Mouse (Mus musculus): Measurements from ENCODE around the gene Pde6h. TPM values are rescaled to one million over a fixed set of nuclear protein-coding genes. Genes with fewer than 3 reads are reported as not detected.

Gene Pde6h
- polyA plus RNA-seq, 1 experiment from 2014 or later = not detected

DNA sequence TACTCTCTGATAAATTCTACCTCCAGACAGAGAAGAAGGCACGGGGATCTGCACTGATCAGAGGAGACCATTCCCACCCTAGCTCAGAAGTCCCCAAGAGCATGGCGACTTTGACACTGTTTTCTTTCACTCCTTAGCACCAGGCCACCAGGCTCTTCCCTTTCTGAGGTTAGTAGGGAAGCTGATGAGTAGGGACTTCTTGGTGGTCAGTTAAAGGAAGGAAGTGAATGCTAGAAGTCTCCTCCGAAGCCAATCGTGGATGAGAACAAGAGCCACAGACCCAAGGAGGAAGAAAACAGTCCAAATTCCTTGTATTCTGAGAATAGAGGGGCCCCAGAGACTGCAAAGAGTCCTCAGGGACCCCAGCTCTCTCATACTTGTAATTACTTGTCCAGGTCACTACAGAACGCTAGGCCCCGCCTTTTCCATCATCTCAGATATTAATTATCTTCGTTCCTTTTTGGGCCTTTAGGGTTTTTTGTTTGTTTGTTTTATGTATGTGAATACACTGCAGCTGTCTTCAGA, 65.0 kb downstream of the Pde6h start:
- H3K27ac ChIP-seq (ENCODE audit: low read depth, low read length) = no peak overlapping the region
- no peak overlapping the region for H3K4me3 ChIP-seq (ENCODE audit: low read depth, low read length)
- H3K4me2 ChIP-seq = no peak overlapping the region
- H3K36me3 ChIP-seq (ENCODE audit: control insufficient read depth, insufficient read depth, low read length) = no peaks in the 10 kb centered on the region
- DNase-seq (ENCODE audit: low spot score) (no peak), ATAC-seq (replicated peaks; ENCODE audit: low FRiP score) (no peak)
- H3K4me1 ChIP-seq (replicated peaks; ENCODE audit: control insufficient read depth, insufficient read depth, low read length) = no peaks in the 10 kb centered on the region
- H3K9me3 ChIP-seq (ENCODE audit: control insufficient read depth, low read length) = no peaks in the 10 kb centered on the region
- H3K27me3 ChIP-seq (replicated peaks; ENCODE audit: control insufficient read depth, insufficient read depth, low read length) = no peaks in the 10 kb centered on the region
- no peak overlapping the region for H3K9ac ChIP-seq (ENCODE audit: low read depth, low read length)
- WGBS = 65% methylated on average over 7 of the region's 7 CpGs

DNA sequence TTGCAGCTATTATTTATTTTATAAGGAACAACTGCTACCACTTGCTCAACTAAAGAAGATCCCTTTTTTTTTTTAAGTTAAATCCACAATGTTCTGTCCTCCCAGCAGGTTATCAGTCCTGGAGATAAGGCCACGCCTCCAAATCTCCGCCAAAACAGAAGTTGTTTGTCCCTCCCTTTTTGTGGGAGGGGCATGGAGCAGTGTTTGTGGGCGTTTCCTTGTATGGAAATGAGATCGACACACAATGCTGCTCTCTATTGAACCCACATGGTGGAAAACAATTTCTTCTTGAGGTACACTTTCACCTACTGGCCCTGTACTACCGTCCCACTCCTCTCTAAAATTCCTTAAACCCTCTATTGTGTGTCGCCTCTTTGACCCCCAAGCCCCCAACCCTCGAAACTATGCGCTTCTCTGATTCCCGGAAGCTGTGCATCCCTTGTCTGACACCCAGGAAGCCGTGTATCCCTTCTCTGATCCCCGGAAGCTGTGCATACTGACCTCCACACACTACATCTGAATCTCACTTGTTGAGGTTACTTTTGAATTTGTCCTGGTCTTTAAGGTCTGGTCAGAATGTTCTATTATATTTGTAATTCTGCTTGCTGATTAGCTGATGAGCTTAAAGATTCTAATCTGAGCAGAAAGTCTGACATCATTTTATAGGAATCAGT, 66.3 kb downstream of the Pde6h start:
- ATAC-seq (replicated peaks; ENCODE audit: low FRiP score) (peak; percentile 71; the same call in 1 of the 2 replicates), DNase-seq (ENCODE audit: low spot score) (no peak)
- H3K36me3 ChIP-seq (ENCODE audit: control insufficient read depth, insufficient read depth, low read length) = no peaks in the 10 kb centered on the region
- no peak overlapping the region for H3K9ac ChIP-seq (ENCODE audit: low read depth, low read length)
- H3K4me1 ChIP-seq (replicated peaks; ENCODE audit: control insufficient read depth, insufficient read depth, low read length) = no peaks in the 10 kb centered on the region
- H3K9me3 ChIP-seq (ENCODE audit: control insufficient read depth, low read length) = no peaks in the 10 kb centered on the region
- H3K27ac ChIP-seq (ENCODE audit: low read depth, low read length) = no peak overlapping the region
- peak overlapping the region; percentile 31 for H3K4me2 ChIP-seq
- WGBS = 32% methylated on average over 11 of the region's 11 CpGs
- H3K4me3 ChIP-seq (ENCODE audit: low read depth, low read length) = no peak overlapping the region
- no peaks in the 10 kb centered on the region for H3K27me3 ChIP-seq (replicated peaks; ENCODE audit: control insufficient read depth, insufficient read depth, low read length)

DNA sequence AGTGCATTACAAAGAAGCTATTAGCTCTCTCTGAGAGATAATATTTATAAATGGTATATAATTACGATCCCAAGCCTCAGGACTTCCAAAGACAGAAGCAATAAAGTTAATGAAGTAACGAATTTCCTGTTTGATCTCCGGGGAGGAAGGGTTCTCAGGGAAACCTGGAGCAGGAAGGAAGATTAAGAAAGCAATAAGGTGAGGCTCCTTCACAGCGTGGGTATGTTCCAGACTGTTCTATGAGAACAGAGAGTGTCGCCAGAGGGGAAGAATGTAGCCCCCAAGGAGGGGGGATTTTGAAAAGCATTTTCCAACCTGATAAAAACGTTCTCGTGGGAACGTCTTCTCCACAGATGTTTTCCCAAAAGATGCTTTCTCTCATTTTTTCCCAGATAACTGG, 66.9 kb downstream of the Pde6h start:
- no peak overlapping the region for H3K9ac ChIP-seq (ENCODE audit: low read depth, low read length)
- no peaks in the 10 kb centered on the region for H3K9me3 ChIP-seq (ENCODE audit: control insufficient read depth, low read length)
- no peak overlapping the region for H3K4me2 ChIP-seq
- no peak overlapping the region for H3K27ac ChIP-seq (ENCODE audit: low read depth, low read length)
- no peaks in the 10 kb centered on the region for H3K4me1 ChIP-seq (replicated peaks; ENCODE audit: control insufficient read depth, insufficient read depth, low read length)
- WGBS = 53% methylated on average over 8 of the region's 8 CpGs
- DNase-seq (ENCODE audit: low spot score) = no peak
- H3K27me3 ChIP-seq (replicated peaks; ENCODE audit: control insufficient read depth, insufficient read depth, low read length) = no peaks in the 10 kb centered on the region
- H3K36me3 ChIP-seq (ENCODE audit: control insufficient read depth, insufficient read depth, low read length) = no peaks in the 10 kb centered on the region
- ATAC-seq (replicated peaks; ENCODE audit: low FRiP score) = no peak
- H3K4me3 ChIP-seq (ENCODE audit: low read depth, low read length) = no peak overlapping the region

DNA sequence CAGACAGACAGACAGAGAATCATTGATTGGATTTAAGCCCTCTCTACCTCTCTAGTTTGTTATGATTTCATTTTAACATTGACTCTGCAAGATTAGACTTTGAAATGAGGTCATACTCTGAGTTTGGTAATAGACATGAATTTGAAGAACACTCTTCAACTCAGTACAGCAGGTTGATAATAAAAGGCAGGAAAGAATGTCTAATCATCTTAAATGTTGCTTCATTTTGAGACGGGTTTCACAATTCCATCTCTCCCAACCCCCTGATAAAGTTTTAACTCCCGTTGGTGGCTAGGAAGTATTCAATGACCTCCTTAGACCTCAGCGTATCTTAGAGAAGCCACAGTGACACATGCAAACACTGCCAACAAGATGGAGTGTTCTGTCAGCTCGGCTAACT, 69.9 kb downstream of the Pde6h start:
- Histone ChIP-seq H3K9ac (ENCODE audit: low read depth, low read length) (no peak overlapping the region), H3K4me1 (replicated peaks; ENCODE audit: control insufficient read depth, insufficient read depth, low read length) (no peaks in the 10 kb centered on the region), H3K27ac (ENCODE audit: low read depth, low read length) (no peak overlapping the region), H3K4me3 (ENCODE audit: low read depth, low read length) (no peak overlapping the region), H3K36me3 (ENCODE audit: control insufficient read depth, insufficient read depth, low read length) (no peaks in the 10 kb centered on the region), H3K27me3 (replicated peaks; ENCODE audit: control insufficient read depth, insufficient read depth, low read length) (no peaks in the 10 kb centered on the region), H3K9me3 (ENCODE audit: control insufficient read depth, low read length) (no peaks in the 10 kb centered on the region), H3K4me2 (no peak overlapping the region)
- no peak for DNase-seq (ENCODE audit: low spot score)
- 55% methylated on average over 4 of the region's 4 CpGs for WGBS
- ATAC-seq (replicated peaks; ENCODE audit: low FRiP score) = no peak

DNA sequence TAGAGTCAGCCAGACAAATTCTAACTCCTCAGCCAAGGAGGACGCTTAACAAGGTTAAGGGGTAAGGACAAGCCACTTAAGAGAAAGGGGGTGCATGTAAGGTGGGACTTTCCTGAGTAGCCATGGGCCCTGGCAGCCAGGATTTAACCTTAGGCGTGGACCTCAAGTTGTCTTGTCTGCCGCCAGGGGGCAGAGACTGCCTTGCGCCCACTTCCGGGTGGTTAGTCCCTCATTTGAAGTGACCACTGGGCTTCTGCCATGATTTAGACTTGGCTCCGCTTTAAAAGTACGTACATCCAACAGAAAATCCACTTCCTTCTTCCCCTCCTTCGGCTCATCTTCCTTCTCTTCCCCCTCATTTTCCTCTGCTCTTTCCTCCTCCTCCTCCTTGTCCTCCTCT, 71.9 kb downstream of the Pde6h start:
- DNase-seq (ENCODE audit: low spot score) = no peak

DNA sequence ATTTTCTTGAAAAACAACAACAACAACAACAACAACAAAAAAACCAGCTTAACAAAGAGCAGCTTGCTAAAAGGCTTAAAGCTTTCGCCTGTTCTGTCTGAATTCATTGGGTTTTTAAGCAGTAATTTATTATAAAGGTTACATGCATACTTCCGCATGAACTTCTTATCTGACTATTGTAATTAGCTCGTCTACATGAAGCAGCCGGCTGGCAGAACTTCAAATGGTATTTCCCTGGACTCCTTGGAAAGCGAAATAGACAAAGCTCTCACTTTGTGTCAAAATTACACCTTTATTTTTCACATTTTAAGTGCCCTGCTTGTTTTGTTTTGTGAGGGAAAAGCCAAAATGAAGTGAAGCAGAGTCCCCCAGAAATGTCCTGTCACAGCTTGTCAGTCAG, 72.7 kb downstream of the Pde6h start:
- Histone ChIP-seq H3K4me2 (no peak overlapping the region), H3K4me3 (ENCODE audit: low read depth, low read length) (no peak overlapping the region), H3K27me3 (replicated peaks; ENCODE audit: control insufficient read depth, insufficient read depth, low read length) (no peaks in the 10 kb centered on the region), H3K9me3 (ENCODE audit: control insufficient read depth, low read length) (no peaks in the 10 kb centered on the region), H3K36me3 (ENCODE audit: control insufficient read depth, insufficient read depth, low read length) (no peaks in the 10 kb centered on the region), H3K27ac (ENCODE audit: low read depth, low read length) (no peak overlapping the region), H3K9ac (ENCODE audit: low read depth, low read length) (no peak overlapping the region), H3K4me1 (replicated peaks; ENCODE audit: control insufficient read depth, insufficient read depth, low read length) (no peaks in the 10 kb centered on the region)
- 66% methylated on average over 5 of the region's 5 CpGs for WGBS
- ATAC-seq (replicated peaks; ENCODE audit: low FRiP score) = no peak
- DNase-seq (ENCODE audit: low spot score) = no peak

More for the DNA sequence above, 71.9 kb downstream of the Pde6h start:
- Histone ChIP-seq H3K36me3 (ENCODE audit: control insufficient read depth, insufficient read depth, low read length) (no peaks in the 10 kb centered on the region), H3K27me3 (replicated peaks; ENCODE audit: control insufficient read depth, insufficient read depth, low read length) (no peaks in the 10 kb centered on the region), H3K9me3 (ENCODE audit: control insufficient read depth, low read length) (no peaks in the 10 kb centered on the region), H3K27ac (ENCODE audit: low read depth, low read length) (no peak overlapping the region), H3K9ac (ENCODE audit: low read depth, low read length) (no peak overlapping the region), H3K4me3 (ENCODE audit: low read depth, low read length) (no peak overlapping the region), H3K4me1 (replicated peaks; ENCODE audit: control insufficient read depth, insufficient read depth, low read length) (no peaks in the 10 kb centered on the region), H3K4me2 (no peak overlapping the region)
- no peak for ATAC-seq (replicated peaks; ENCODE audit: low FRiP score)
- 74% methylated on average over 8 of the region's 8 CpGs for WGBS

DNA sequence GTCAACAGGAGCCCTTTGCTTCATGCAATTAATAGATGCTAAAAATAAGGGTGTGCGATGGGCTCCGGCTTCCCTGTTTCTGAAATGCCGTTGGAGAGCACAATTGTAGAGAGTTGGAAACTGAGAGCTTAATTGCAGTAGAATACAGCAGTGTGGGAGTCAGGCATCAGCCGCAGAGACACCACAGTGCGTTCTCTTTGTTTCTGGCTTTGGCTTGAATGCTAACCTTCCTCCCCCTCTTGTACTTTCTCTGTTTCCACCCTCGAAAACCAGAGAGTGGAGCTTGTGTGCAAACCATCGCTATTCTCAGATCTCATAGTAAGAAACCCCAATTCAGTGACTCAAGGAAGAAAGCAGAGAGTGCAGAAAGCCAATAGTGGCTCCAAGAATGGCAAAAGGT, 74.5 kb downstream of the Pde6h start:
- ATAC-seq (replicated peaks; ENCODE audit: low FRiP score) = no peak
- Histone ChIP-seq H3K9ac (ENCODE audit: low read depth, low read length) (no peak overlapping the region), H3K9me3 (ENCODE audit: control insufficient read depth, low read length) (no peaks in the 10 kb centered on the region), H3K4me1 (replicated peaks; ENCODE audit: control insufficient read depth, insufficient read depth, low read length) (no peaks in the 10 kb centered on the region), H3K4me2 (no peak overlapping the region), H3K4me3 (ENCODE audit: low read depth, low read length) (no peak overlapping the region), H3K27me3 (replicated peaks; ENCODE audit: control insufficient read depth, insufficient read depth, low read length) (no peaks in the 10 kb centered on the region), H3K36me3 (ENCODE audit: control insufficient read depth, insufficient read depth, low read length) (no peaks in the 10 kb centered on the region), H3K27ac (ENCODE audit: low read depth, low read length) (no peak overlapping the region)
- WGBS = 83% methylated on average over 7 of the region's 7 CpGs
- no peak for DNase-seq (ENCODE audit: low spot score)

DNA sequence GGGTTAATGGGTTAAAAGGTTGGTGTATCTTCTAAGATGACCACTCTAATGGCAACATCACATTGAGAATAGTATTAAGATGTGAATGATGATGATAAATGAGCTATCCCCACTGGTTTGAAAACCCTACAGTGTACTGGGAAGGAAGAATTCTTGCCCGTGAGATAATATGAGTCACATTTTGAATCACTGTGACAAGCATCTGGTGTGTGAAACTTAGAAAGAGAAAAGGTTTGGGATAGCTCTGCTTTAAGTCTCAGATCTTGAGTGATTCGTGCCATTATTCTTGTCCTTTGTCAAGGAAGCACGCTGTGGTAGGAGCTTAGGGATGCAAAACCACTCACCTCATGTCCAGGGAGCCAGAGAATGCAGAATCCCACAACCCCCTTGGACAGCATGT, 75.4 kb downstream of the Pde6h start:
- Histone ChIP-seq H3K4me2 (no peak overlapping the region), H3K9ac (ENCODE audit: low read depth, low read length) (no peak overlapping the region), H3K27me3 (replicated peaks; ENCODE audit: control insufficient read depth, insufficient read depth, low read length) (no peaks in the 10 kb centered on the region), H3K36me3 (ENCODE audit: control insufficient read depth, insufficient read depth, low read length) (no peaks in the 10 kb centered on the region), H3K4me3 (ENCODE audit: low read depth, low read length) (no peak overlapping the region), H3K27ac (ENCODE audit: low read depth, low read length) (no peak overlapping the region), H3K4me1 (replicated peaks; ENCODE audit: control insufficient read depth, insufficient read depth, low read length) (no peaks in the 10 kb centered on the region), H3K9me3 (ENCODE audit: control insufficient read depth, low read length) (no peaks in the 10 kb centered on the region)
- ATAC-seq (replicated peaks; ENCODE audit: low FRiP score) (no peak), DNase-seq (ENCODE audit: low spot score) (no peak)
- 87% methylated on average over 3 of the region's 3 CpGs for WGBS

DNA sequence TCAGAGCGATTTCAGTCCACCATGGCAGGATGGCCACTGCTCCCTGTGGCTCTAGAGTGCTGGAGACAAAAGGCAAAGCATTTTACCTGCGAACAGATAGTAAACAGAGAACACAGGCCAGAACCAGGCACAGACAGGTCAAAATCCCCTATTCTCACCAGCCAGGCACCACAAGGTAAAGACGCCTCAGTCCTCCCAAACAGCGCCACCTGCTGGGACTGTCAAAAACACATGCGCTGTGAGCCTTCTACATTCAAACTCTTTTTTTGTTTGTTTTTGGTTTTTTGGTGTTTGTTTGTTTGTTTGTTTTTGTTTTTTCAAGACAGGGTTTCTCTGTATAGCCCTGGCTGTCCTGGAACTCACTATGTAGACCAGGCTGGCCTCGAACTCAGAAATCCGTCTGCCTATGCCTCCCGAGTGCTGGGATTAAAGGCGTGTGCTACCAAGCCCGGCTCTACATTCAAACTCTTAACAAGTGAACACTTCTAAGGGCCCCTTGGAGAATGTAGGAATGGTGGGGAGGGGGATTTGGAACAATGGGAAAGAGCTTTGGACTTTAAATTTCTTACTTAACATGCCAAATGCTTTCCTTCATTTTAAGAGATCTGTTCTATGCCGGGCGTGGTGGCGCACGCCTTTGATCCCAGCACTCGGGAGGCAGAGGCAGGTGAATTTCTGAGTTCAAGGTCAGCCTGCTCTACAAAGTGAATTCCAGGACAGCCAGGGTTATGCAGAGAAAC, 76.2 kb downstream of the Pde6h start:
- Histone ChIP-seq H3K36me3 (ENCODE audit: control insufficient read depth, insufficient read depth, low read length) (no peaks in the 10 kb centered on the region), H3K4me2 (no peak overlapping the region), H3K9me3 (ENCODE audit: control insufficient read depth, low read length) (no peaks in the 10 kb centered on the region), H3K27me3 (replicated peaks; ENCODE audit: control insufficient read depth, insufficient read depth, low read length) (no peaks in the 10 kb centered on the region), H3K4me3 (ENCODE audit: low read depth, low read length) (no peak overlapping the region), H3K9ac (ENCODE audit: low read depth, low read length) (no peak overlapping the region), H3K4me1 (replicated peaks; ENCODE audit: control insufficient read depth, insufficient read depth, low read length) (no peaks in the 10 kb centered on the region), H3K27ac (ENCODE audit: low read depth, low read length) (no peak overlapping the region)
- 84% methylated on average over 15 of the region's 15 CpGs for WGBS
- DNase-seq (ENCODE audit: low spot score) = no peak
- ATAC-seq (replicated peaks; ENCODE audit: low FRiP score) = no peak

Measured in liver, embryonic 11.5 days (tissue).